Mouse (Mus musculus): Measurements from ENCODE around the gene Arid2.

DNA sequence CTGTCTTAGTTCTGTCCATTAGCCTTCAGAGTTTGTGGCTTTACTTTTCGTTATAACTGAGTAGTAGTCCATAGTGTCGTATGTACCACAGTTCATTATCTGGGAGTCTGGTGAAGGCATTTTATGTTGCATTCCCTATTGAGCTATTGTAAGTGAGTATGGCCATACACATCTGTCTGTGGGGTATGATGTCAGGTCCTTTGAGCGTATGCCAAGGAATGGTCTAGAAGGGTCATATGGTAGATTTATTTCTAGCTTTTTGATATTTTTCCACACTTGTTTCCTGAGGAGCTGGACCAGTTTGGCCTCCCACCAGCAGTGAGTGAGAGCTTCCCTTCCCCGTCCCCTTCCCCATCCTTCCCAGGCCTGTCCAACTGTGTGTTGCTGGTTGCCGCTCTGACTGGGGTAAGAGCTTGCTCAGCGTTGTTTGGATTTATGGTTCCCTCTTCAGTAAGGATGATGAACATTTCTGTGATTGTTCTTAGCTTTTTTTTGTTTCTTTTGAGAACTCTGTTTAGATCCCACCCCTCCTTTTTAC is 58.1 kb downstream of the Arid2 start:
- no peak for TF ChIP-seq POLR2A (IDR thresholded peaks at IDR 0.05; ENCODE audit: low read depth, low read length)
- TF ChIP-seq CTCF (IDR thresholded peaks at IDR 0.05; ENCODE audit: borderline replicate concordance, insufficient read depth, low read length) = no peak
